Mouse (Mus musculus): ENCODE data around the gene Acox2.

- TF ChIP-seq POLR2A (IDR thresholded peaks at IDR 0.05; ENCODE audit: borderline replicate concordance, low read depth, low read length) (no peak), CTCF (IDR thresholded peaks at IDR 0.05; ENCODE audit: low read depth, low read length) (no peak)
Measured at GRCm38 (mm10) chr14:8212996-8213395, 46.2 kb downstream of the Acox2 start.
